Mouse (Mus musculus): ENCODE measurements around the gene Zfp689. TPM values are rescaled to one million over a fixed set of nuclear protein-coding genes. Genes with fewer than 3 reads are reported as not detected.

Zfp689 gene
- polyA plus RNA-seq, 1 experiment from 2014 or later, result 17.7 TPM

Small RNA genes lying within 50 kb of the gene (microRNA-seq; reads per million reads assigned to microRNA genes)
- gene Gm47278 (not detected), gene Mir7060 (0.91 reads per million)

Other genes starting within 250 kb of the Zfp689 start
- 31.3 and 34.4 TPM in 2 replicates for gene Tbc1d10b, start 240.7 kb downstream of the Zfp689 start, polyA plus RNA-seq (2016; fragmentation: Nextera tagmentation; extraction: Ambion mirVana)
- gene Mylpf, start 240.3 kb downstream of the Zfp689 start, polyA plus RNA-seq (2016; fragmentation: Nextera tagmentation; extraction: Ambion mirVana), result 9.3 and 10.7 TPM in 2 replicates
- 73.5 and 75.8 TPM in 2 replicates for gene Zfp553, start 216.1 kb downstream of the Zfp689 start, polyA plus RNA-seq (2016; fragmentation: Nextera tagmentation; extraction: Ambion mirVana)
- gene Sept1, start 216.0 kb downstream of the Zfp689 start, polyA plus RNA-seq (2016; fragmentation: Nextera tagmentation; extraction: Ambion mirVana), result 27.3 and 30.0 TPM in 2 replicates
- gene Zfp771, start 204.9 kb downstream of the Zfp689 start, polyA plus RNA-seq (2016; fragmentation: Nextera tagmentation; extraction: Ambion mirVana), result 65.1 and 69.1 TPM in 2 replicates
- 363 and 380 TPM in 2 replicates for gene Dctpp1, start 188.4 kb downstream of the Zfp689 start, polyA plus RNA-seq (2016; fragmentation: Nextera tagmentation; extraction: Ambion mirVana)
- 82.5 and 86.4 TPM in 2 replicates for gene Sephs2, start 175.1 kb downstream of the Zfp689 start, polyA plus RNA-seq (2016; fragmentation: Nextera tagmentation; extraction: Ambion mirVana)
- gene Itgal, start 152.9 kb downstream of the Zfp689 start, polyA plus RNA-seq (2016; fragmentation: Nextera tagmentation; extraction: Ambion mirVana), result 0.73 and 0.82 TPM in 2 replicates
- gene Zfp768, start 103.6 kb downstream of the Zfp689 start, polyA plus RNA-seq (2016; fragmentation: Nextera tagmentation; extraction: Ambion mirVana), result 19.7 and 20.9 TPM in 2 replicates
- 9.0 and 9.3 TPM in 2 replicates for gene Zfp747, start 73.1 kb downstream of the Zfp689 start, polyA plus RNA-seq (2016; fragmentation: Nextera tagmentation; extraction: Ambion mirVana)
- 5.1 and 6.4 TPM in 2 replicates for gene 9130019O22Rik, start 62.0 kb downstream of the Zfp689 start, polyA plus RNA-seq (2016; fragmentation: Nextera tagmentation; extraction: Ambion mirVana)
- gene E430018J23Rik, start 55.5 kb downstream of the Zfp689 start, polyA plus RNA-seq (2016; fragmentation: Nextera tagmentation; extraction: Ambion mirVana), result 4.6 and 5.5 TPM in 2 replicates
- gene Zfp764, start 42.3 kb downstream of the Zfp689 start, polyA plus RNA-seq (2016; fragmentation: Nextera tagmentation; extraction: Ambion mirVana), result 6.1 and 7.1 TPM in 2 replicates
- 29.0 and 32.5 TPM in 2 replicates for gene Zfp688, start 27.1 kb downstream of the Zfp689 start, polyA plus RNA-seq (2016; fragmentation: Nextera tagmentation; extraction: Ambion mirVana)
- gene Prr14, start 10.5 kb upstream of the Zfp689 start, polyA plus RNA-seq (2016; fragmentation: Nextera tagmentation; extraction: Ambion mirVana), result 46.3 and 47.9 TPM in 2 replicates
- gene Fbrs, start 30.0 kb upstream of the Zfp689 start, polyA plus RNA-seq (2016; fragmentation: Nextera tagmentation; extraction: Ambion mirVana), result 8.6 and 9.0 TPM in 2 replicates
- 55.8 and 62.8 TPM in 2 replicates for gene Srcap, start 62.8 kb upstream of the Zfp689 start, polyA plus RNA-seq (2016; fragmentation: Nextera tagmentation; extraction: Ambion mirVana)
- gene Gm42715, start 70.4 kb upstream of the Zfp689 start, polyA plus RNA-seq (2016; fragmentation: Nextera tagmentation; extraction: Ambion mirVana), result 16.6 and 17.8 TPM in 2 replicates
- 5.1 and 7.3 TPM in 2 replicates for gene Tmem265, start 112.2 kb upstream of the Zfp689 start, polyA plus RNA-seq (2016; fragmentation: Nextera tagmentation; extraction: Ambion mirVana)
- 40.7 and 43.4 TPM in 2 replicates for gene Phkg2, start 124.2 kb upstream of the Zfp689 start, polyA plus RNA-seq (2016; fragmentation: Nextera tagmentation; extraction: Ambion mirVana)
- 11.8 and 15.3 TPM in 2 replicates for gene Ccdc189, start 139.4 kb upstream of the Zfp689 start, polyA plus RNA-seq (2016; fragmentation: Nextera tagmentation; extraction: Ambion mirVana)
- gene Rnf40, start 139.6 kb upstream of the Zfp689 start, polyA plus RNA-seq (2016; fragmentation: Nextera tagmentation; extraction: Ambion mirVana), result 61.2 and 64.2 TPM in 2 replicates
- gene Zfp629, start 166.6 kb upstream of the Zfp689 start, polyA plus RNA-seq (2016; fragmentation: Nextera tagmentation; extraction: Ambion mirVana), result 31.6 and 33.6 TPM in 2 replicates

Data from embryonic facial prominence, embryonic 10.5 days (tissue).